Mouse (Mus musculus): ENCODE measurements at regions not wholly inside any gene's neighbourhood (a gene's known extent, or its start where the extent isn't known, plus 50 kb on each side); places are given as distances from the start of the nearest gene placed in this dataset.

DNA sequence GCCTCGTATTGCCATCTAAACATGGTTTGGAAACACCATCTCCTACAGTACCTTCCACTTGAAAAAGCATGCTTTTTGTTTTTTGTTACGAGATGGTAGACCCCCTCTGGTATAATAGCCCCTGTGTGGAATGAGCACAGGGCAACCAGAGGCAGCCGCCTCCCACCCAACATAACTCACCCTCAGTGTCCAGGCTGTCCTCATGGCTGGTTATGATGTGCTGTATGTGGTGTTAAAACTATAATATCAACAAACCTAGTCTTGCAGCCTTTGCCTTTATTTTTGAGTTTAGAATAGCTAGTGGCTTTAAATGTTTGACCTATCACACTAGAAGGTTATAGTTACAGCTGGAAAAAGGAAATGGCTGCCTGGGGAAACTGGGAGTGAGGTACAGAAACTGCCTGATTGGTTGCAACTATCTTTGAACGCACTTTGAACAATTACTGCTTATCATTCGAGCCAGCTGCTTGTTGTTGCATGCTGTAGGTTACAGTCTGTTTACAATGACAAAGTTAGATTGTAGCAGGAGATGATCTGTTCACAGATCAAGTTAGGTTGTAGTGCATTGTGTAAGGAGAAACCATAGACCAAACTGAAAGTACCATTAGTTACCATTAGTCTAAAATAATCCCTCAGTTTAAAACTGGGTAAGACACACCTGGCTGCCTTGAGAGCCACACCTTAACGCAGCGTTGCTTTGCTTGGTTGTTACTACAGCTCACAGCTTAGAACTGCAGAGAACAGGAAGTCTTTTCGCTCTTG lies 414.8 kb downstream of the Klf5 start:
- no peak for DNase-seq (ENCODE audit: low spot score)

DNA sequence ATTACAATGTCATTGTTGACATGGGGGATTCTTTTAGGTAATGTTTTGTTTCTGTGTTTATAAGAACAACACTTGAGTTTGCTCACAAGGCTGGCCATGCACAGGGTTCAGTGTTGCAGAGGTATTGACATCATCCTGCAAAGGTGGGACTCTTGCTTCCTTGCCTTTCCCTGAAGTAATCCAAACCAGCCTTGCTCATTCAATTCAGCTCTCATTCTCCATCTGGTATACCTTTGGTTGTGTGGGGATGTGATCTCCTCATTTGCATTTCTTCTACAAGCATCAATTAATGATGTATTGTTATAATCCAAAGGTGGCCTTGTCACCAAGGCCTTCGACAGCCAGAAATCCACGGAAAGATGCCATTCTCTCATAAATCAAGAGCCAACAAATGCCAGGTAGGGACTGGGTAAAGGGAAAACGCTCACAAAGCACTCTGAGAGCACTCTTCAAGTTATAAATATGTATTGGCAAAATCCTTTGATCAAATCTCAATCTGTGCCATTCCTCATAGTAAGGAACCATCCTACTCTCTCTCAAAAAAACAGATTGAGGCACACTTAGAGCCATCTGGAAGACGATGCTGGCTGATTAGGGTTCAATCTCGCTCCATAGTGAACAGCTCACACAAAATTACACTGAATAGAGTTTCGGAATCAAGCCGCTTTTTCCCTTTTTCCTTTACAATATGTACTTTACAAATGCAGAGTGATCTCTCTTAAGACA lies 435.1 kb downstream of the Klf5 start:
- DNase-seq (ENCODE audit: low spot score): no peak

DNA sequence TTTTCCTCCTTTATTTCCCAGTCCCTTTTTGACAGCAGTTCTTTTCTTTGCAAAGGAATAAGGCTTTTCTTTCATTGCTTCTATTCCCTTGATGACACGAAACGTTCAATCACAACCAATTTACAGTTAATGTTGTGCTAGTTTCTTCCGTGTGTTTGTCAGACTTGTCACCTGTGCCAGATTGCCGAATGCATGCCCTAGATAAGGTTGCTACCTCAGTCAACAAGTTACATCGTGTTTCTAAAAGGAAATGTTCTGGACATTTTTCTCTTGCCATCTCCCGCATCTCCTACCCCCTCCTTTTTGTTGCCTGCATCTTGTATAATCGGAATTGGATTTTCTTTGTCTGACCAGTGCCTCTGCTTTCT lies 435.7 kb downstream of the Klf5 start:
- no peak for DNase-seq (ENCODE audit: low spot score)

DNA sequence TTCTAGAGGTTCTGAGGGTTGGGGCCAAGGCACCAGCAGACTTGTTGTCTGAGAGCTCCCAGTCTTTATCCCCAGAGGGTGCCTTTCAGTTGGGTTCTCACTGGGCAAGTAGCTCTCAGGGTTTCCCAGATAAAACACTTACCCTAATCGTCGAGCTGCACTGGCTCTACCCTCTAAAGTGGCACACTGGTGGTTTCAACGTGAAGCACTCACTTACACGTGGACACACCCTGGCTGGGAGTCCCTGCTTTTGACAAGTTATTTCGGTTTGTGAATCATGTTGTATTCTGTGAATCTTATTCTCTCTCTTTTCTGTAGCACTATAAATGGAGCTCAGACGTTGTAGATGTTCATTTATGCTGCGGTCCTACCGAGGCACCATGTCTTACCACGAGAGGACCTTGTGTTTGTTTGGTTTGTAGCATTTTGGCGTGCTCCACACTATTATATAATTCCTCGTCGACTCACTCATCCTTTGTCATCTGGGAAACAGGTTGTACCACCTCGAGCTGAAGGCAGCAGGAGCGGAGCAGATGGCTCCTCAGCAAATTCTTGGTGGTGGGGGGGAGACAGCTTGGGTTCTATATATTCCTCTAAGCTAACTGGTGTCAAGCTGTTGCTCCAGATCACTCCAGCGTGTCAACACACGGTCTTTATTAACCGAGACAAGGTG lies 445.3 kb downstream of the Klf5 start:
- DNase-seq (ENCODE audit: low spot score): no peak

DNA sequence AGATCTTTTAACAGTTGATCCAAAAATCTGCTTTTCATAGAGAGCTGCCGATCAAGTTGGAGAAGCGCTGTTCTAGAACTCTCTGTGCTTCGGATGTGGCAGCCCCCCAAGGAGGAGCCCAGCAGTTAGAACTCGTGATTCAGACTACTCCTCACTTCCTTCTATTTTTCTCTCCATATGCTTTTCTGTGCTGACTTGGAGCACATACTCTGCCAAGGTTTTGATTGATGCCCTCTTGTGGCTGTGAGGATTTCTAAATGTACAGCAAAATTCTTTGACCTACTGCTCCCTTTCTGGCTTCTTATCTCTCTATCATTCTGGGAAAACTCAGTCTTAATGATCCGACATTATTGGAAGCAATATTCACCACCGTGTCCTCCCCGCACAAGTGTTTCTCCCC lies 446.7 kb downstream of the Klf5 start:
- no peak for DNase-seq (ENCODE audit: low spot score)

DNA sequence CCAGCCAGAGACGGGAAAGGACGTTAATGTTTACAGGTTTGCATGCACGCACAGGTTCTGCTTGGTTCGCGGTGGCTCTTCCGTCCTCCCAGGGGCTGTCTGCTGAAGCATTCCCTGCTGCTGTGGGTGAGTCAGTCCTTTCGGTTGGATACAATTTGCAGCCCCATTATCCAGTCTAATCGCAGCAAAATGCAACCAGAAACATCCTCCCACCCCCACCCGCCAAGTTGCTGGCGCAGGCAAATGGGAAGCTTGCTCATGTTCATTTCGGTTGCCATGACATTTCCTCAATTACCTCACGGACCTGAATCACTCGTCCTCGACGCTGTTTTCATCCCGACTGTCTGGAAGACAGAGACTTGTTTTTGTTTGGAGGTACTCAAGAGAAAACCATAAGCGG lies 449.7 kb downstream of the Klf5 start:
- no peak for DNase-seq (ENCODE audit: low spot score)

DNA sequence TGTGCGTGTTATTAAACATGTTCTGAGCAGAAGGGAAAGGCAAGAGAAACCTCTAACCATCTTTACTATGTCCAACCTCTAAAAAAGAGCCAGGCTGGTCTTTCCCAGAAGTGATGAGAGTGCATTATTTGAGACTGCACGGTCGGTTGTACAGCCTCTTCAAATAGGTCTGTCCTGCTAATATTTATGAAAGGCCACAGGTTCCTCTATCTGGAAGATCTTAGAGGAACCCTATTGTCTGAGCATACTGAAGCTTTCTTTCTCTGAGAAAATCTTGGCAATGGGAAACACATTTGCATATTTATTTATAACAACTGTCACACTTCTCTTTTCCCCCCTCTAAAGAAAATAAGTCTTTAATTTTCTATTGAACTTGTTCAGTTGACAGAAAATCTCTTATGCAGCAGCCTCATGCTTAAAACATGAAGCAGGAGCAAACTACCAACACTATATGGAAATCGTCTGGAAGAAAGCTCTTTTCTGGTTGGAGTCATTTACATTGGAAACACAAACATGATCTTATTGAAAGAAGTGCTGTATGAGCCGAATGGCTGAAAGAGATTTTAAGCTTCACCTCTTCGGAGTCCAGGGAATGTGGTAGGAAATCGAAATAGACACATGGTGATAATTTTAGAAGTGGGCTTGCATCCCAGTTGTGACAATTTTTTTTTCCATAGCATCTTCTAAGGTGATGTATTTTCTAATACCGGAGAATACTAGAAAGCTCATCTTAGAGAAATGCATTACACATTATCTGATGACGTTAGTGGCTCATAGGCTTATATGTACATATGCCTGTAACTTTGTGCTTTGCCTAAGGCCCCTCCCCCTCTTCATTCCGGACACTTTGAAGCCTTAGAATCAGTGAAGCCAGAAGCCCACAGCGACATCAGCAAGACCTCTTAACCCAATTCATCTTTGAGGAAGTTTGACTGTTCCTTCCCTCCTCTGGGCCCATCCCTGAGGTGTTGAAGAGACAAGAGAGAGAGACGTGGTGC lies 451.1 kb downstream of the Klf5 start:
- no peak for DNase-seq (ENCODE audit: low spot score)

DNA sequence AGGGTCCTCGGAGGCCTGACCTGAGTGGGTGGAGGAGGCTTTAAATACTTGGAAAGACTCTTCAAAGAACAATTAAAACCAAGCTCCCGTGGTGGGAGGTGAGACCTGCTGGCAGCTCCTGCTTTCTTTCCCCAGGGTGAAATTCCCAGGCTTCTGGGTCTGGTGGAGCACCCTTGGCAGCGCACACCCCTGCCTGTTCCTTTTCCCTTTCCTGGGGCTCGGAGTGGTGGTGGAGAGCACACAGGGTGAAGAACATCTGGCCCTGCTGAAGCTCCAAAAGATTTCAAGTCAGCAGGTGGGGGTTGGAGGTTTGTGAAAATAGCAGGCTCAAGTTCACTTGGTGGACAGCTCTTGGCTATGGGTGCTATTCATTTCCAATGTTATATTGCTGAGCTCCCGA lies 459.6 kb downstream of the Klf5 start:
- DNase-seq (ENCODE audit: low spot score): no peak

DNA sequence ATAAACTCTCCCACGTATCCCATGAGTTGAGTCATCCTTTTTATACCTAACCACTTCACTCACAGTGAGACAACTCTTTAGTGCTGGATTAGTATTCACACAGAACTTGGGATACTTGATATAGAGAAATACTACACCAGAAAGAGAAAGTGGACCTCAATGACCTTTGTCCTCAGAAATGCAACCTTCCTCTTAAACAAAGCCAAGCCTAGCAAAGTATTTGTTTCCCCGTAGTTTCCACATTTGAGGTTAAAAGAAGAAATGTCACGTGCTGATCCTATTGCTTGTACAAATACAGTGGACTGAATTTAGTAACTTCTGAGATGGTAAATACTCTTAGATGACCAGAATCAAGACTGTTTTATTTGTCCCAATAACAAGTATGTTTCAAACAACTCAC lies 464.8 kb downstream of the Klf5 start:
- no peak for DNase-seq (ENCODE audit: low spot score)

DNA sequence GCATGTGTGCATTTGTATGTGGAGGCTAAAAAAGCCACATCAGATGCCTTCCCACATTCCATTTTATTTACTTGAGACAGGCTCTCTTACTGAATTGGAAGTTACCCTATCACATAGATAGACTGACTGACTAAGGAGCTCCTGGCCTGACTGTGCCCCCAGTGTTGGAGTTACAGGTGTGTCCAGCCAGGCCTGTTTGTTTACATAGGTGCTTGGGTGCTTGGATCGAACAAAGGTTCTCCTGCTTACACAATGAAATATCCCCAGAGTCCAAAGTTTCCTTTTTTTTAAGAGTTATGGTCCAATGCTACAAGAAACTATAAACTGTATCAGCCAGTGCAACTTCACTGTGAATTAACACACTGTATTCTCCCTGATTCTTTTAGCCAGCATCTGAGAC lies 472.5 kb downstream of the Klf5 start:
- DNase-seq (ENCODE audit: low spot score): no peak

DNA sequence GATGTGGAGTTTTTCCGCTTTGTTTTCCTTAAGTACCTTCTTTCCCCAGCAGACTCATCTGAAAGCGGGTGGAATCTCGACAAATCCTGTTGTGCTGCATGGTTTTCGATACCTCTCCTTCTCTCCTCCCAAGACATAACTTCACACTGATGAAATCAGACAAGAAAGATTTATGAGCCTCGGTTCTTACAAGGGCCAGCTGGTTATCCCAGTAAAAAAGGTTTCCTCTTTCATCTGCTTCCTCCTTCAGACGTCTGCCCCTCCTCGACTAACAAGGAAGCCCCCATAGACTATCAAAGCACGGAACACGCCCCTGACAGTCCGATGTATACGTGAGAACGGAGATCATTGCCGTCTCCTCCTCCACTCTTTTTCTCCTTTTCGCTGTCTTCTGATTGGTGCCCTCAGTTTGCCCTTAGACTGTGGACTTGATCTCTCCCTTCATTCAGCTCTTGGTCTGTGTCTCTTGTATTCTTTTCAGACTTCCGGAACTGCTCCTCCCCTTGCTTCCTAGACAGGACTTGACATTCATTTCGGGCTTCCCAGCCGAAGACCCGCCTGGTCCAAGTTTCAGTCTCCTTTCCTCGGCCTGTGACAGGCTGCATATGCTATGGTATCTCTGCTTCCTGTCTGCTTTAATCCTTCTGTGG lies 474.4 kb downstream of the Klf5 start:
- peak; percentile 24 for DNase-seq (ENCODE audit: low spot score)

DNA sequence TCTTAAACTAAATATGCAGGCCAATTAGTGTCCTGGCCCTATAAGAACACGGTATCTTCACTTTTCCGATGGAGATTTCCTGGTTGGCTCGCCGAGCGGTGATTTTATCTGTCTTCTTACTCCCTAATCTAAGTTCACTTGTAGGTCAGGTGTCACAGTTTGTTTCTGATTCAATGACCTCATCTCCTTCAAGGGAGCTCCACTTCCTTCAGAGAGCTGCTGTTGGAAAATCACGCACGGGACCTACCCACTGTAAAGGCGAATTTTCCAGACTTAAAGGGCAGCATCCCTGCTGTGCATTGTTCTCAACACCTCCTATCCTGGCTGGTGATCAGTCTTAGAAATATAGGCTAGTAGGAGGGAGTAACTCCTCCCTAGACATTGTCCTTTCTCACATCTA lies 480.0 kb downstream of the Klf5 start:
- no peak for DNase-seq (ENCODE audit: low spot score)

DNA sequence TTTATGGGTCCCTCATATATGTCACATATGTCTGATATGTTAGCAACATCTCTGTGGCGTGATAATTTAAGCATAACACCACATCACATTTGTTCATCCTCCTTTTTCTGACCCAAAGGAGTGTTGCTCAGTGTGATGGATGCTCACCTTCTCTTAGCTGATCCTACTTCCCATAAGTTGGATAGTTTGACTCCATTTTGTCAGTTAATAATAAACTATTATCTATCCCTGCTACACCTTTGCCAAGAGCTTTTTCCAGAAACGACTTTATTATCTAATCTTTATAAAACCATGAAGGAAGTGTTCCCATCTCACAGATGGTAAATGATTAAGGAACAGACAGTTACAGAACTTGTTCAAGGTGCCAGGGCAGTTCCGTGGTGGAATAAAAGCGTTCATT lies 480.5 kb downstream of the Klf5 start:
- DNase-seq (ENCODE audit: low spot score): no peak

DNA sequence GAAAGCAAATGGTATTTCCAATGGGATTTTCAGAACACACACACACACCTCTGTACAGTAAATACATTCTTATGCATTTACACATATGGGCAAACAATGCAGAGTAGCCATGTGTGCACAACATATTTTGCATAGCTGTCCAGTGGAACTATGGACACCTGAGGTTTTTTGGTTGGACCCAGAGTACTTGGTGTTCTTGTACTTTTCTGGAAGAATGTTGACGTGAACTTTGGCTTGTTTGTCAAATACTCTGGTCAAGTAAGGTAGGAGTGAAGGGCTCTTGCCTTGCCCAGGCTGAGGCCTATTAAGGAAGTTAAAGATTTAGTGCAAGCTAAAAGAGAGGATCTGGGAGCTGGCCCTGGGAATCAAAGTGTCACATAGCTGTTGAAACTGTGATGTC lies 485.2 kb downstream of the Klf5 start:
- no peak for DNase-seq (ENCODE audit: low spot score)

DNA sequence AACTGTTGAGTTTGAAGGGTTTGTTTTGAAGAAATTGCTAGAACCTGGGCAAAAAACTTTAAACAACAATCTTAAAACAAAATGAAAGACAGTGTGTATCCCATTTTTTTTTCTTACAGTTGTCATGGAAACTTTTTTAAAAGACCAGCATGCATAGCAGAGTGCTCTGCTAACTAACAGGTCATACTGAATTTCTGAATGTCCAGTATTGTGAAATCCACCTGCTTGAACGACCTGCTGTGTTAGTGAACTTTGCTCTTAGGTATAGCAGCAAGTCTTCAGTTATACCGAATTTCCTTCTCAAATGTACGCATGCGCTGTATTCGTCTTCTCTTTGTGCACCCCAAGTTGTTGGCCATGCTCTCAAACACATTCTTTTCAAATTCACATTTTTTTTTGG lies 486.6 kb downstream of the Klf5 start:
- DNase-seq (ENCODE audit: low spot score): no peak

DNA sequence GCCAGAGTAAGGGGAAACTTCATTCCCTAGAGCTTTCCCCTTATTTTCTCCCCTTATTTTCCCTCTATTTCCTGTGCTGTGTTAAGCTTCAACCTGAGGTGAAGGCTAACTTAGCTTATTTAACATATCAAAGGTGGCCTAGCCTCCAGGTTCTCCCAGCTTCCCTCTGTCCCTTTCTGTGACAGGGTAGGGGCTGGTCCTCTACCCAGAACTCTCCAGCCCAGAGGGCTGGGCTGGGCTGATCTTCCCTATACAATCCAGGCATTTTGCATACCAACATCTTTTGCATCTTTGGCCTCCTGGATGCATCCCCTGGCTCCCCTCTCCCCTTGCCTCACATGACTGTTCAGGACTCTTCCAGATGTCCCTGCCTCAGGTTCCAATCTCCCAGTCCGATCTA lies 487.9 kb downstream of the Klf5 start:
- DNase-seq (ENCODE audit: low spot score): no peak

DNA sequence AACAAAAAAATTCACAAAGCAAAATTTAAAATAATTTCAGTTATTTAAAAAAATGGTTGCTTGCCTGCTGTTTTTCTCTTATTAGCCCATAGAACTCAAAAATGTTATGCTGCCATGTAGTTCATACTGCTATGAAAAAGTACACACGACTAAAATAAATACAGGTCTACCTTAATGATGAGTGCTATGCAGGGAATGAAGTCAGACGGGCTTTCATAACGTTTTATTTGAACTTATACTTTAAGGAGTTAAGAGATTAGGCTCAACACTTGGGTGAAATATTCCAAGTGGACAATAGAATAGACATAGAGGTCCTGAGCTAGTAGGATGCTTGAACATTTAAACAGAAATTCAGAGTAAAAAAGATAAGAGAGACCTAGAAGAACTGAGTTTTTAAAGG lies 489.7 kb downstream of the Klf5 start:
- no peak for DNase-seq (ENCODE audit: low spot score)

DNA sequence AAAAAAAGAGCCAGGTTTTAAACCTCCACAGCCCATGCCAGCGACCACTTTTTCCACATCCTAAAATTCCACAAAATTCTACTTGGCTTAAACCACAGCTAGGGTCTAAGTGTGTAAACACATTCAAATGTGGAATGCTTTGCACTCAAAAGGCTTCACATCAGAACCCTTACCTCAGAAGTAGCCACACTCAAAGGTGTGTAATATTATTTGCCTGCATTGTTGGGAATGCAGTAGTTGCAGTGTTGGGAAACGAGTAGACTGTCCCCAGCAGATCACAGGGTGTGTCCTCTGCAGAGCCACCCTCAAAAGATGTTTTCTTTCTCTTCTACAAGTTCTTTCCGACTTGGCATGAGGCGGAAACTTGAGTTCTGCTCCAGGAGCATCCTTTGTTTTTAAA lies 488.2 kb downstream of the Klf12 start:
- no peak for DNase-seq (ENCODE audit: low spot score)

DNA sequence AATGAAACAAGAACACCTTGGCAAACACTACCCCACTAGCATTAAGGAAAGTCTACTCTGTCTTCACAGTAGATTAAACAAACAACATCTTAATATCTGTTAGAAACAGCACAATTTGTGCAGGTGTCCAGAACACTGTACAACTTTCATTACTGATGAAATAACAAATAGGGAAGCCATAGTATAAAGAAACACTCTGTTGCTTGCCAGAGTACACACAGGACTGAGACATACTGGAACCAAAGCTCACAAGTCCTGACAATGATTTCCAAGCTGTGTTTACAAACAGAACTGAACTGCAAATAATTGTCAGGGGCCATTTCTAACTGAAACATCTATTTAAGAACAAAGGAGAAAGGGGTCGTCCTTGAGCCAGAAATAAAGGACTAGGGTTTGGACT lies 478.4 kb downstream of the Klf12 start:
- no peak for DNase-seq (ENCODE audit: low spot score)

DNA sequence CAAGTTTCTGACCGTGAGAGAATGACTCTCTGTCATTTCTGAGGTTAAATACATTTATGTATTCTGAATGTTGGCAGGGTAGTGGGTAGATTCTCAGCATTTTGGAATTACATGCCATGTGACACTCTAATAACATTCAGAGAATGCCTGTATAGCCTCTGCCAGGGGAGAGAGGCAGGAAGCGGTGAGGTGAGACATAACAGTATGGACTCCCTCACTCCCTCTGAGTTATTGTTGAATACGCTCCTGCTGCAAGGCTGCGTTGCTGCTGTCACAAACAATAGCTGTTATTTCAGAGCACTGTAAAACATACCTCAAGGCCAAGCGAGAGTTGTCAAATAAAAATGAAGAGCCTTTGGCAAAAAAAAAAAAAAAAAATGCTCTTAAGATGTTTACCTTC lies 477.9 kb downstream of the Klf12 start:
- DNase-seq (ENCODE audit: low spot score): no peak

DNA sequence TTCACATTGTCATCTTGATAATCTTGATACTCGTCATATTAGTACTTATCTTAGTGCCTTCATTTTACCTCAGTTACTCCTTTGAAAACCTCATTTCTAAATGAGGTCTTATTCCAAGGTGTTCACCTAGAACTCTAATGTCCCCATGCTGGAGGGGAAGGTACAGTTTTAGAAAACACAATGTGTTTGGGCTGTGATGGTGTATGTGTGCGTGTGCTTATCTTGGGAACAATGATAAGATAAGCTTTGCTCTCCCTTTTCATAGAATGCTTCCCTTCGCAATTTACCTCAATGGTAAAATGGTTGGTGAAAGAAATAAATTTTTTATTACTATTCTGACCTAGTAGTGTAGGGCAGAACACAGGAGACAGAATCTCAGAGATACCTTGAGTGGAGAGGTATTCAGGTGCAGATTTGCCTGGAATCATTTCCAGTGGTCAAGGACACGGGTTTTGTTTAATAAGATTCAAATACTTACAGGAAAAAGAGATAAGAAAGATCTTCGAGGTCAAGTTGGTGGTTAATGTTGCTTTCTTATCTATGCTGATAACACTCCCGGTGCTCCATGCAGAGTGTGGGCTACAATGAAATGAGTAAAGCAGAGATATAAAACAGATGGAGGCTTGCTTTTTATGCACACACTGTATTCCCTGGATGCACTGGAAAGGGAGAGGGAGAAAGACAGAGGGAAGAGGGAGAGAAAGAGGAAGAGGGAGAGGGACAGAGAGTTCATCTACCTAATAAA lies 471.6 kb downstream of the Klf12 start:
- no peak for DNase-seq (ENCODE audit: low spot score)
